ENCODE assay signal across 7 mouse cellular contexts in the genomic region with DNA sequence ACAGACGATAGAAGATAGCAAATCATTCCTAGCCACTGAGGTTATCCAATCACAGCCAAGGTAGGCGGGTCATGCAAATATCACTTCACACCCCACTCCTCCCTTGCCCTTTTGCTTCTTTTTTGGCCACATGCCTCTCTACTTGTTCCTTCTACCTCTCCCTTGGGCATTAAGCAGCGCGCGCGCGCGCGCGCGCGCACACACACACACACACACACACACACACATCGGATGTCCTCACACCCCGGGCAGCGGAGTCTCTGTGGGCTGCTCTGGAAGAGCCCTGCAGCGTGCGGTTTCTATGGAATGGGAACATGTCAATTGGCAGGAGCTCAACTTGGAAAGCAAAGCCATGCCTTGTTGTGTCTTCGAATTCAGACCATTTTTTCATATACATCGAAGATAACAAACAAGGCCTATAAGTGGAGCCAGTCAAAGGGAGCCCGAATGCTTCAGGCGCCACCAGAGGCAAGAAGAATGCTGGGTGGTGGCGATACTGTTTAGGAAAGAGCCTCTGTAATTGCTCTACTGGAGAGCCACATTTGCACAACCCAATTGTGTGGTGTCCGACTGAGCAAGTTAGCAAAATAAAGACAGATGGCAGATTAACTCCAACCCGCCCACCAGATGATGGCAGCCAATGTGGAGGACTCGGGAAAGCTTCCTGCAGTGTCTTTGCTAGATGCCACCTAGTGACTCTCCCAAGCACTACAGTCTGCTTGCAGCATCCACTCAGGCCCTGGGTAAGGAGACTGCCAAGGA.
DNase-seq lines count a peak whose midpoint lies in the region; ATAC-seq lines count a peak whose summit lies in the region.

No protein-coding gene starts in this region.

- H3K9ac ChIP-seq in forebrain, embryonic 11.5 days (ENCODE audit: low read length) = no peak overlapping the region
- H3K9ac ChIP-seq in midbrain, embryonic 13.5 days (replicated peaks) = no peak overlapping the region

- H3K27ac ChIP-seq in forebrain, embryonic 11.5 days (ENCODE audit: low read depth, low read length) = no peak overlapping the region
- H3K27ac ChIP-seq in midbrain, embryonic 13.5 days = no peak overlapping the region

- intact Hi-C loops in heart, postnatal 36 days (cut with DNase I) = loop anchor here (5.0 kb wide), 1 partner anchor 238 kb away; no protein-coding TSS in a partner anchor
- intact Hi-C loops in left cerebral cortex, postnatal 25 days (cut with DNase I) = loop anchor here (2.0 to 5.0 kb wide), 3 partner anchors 21 to 233 kb away; partner anchors contain the start of gene Serp2

- 67% methylated on average over 25 of the region's 25 CpGs for WGBS in forebrain, embryonic 11.5 days
- 65% methylated on average over 25 of the region's 25 CpGs for whole genome bisulfite sequencing in midbrain, embryonic 13.5 days

- no peak overlapping the region for H3K4me3 ChIP-seq in forebrain, embryonic 11.5 days (ENCODE audit: low read depth, low read length)
- no peak overlapping the region for H3K4me3 ChIP-seq in midbrain, embryonic 13.5 days (replicated peaks)

- peak; percentile 42; the same call in 1 of the 2 replicates for ATAC-seq in forebrain, embryonic 11.5 days (replicated peaks; ENCODE audit: low FRiP score)
- ATAC-seq in midbrain, embryonic 13.5 days = peak; percentile 51

- peak; percentile 76 for DNase-seq in NIH3T3 (ENCODE audit: low read depth)
- peak; percentile 13 for DNase-seq in c-Kit-positive CD71-positive TER-119-negative erythroid progenitor cells, embryonic 14.5 days (ENCODE audit: low read depth)
- peak; percentile 61 for DNase-seq in forebrain, embryonic 11.5 days (ENCODE audit: low spot score)
- peak; percentile 41 to 44 for DNase-seq in heart, postnatal 36 days
- peak; percentile 74 to 96 for DNase-seq in left cerebral cortex, postnatal 25 days (ENCODE audit: low spot score in 2 of 2)
- DNase-seq in testis, postnatal 14 days (ENCODE audit: low spot score) = peak; percentile 38

- no peak overlapping the region for H3K4me2 ChIP-seq in forebrain, embryonic 11.5 days (ENCODE audit: low read depth, low read length, severe bottlenecking)
- H3K4me2 ChIP-seq in midbrain, embryonic 13.5 days (replicated peaks) = no peak overlapping the region

- H3K4me1 ChIP-seq in forebrain, embryonic 11.5 days (replicated peaks; ENCODE audit: control insufficient read depth, insufficient read depth, low read length) = no peaks in the 10 kb centered on the region; the same call in 1 of the 2 replicates
- H3K4me1 ChIP-seq in midbrain, embryonic 13.5 days (replicated peaks) = peaks cover 8% of the 10 kb centered on the region

- no peaks in the 10 kb centered on the region for H3K9me3 ChIP-seq in forebrain, embryonic 11.5 days (ENCODE audit: control insufficient read depth, low read length)
- no peaks in the 10 kb centered on the region for H3K9me3 ChIP-seq in midbrain, embryonic 13.5 days

- no peaks in the 10 kb centered on the region for H3K27me3 ChIP-seq in forebrain, embryonic 11.5 days (ENCODE audit: control insufficient read depth, insufficient read depth, low read length)
- no peaks in the 10 kb centered on the region for H3K27me3 ChIP-seq in midbrain, embryonic 13.5 days

- H3K36me3 ChIP-seq in forebrain, embryonic 11.5 days (ENCODE audit: control insufficient read depth, insufficient read depth, low read length) = no peaks in the 10 kb centered on the region
- H3K36me3 ChIP-seq in midbrain, embryonic 13.5 days = no peaks in the 10 kb centered on the region

Comparison
In these comparisons a context has a peak if more than half of its experiments do, and no peak if none do; other contexts are left out.
1. DNase-seq: peak in every context shown above with its lines; median percentile 85 in left cerebral cortex, postnatal 25 days; 76 in NIH3T3; 61 in forebrain, embryonic 11.5 days; 42 in heart, postnatal 36 days; 38 in testis, postnatal 14 days; 13 in c-Kit-positive CD71-positive TER-119-negative erythroid progenitor cells, embryonic 14.5 days.